Mouse (Mus musculus): ENCODE measurements around the gene Tmed11. TPM values are rescaled to one million over a fixed set of nuclear protein-coding genes. Genes with fewer than 3 reads are reported as not detected.

Gene Tmed11
- total and polyA plus RNA-seq, 2 experiments from 2014 or later: not detected

DNA sequence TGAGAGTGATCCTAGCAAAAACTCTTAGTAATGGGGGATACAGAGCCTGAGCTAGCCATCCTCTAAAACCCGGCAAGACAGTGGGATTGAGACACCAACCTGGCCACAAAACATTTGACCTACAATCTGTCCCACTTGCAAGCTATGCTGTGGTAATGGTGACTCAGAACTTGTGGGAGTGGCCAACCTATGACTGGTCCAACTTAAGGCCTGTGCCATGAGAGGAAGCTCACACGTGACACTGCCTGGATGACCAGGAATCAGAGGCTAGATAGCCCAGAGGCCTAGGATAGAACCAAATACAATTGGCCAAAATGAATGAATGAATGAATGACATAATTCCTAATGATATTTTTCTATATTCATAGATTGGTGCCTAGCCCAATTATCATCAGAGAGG lies 53.3 kb downstream of the Tmed11 start:
- ATAC-seq (no peak), DNase-seq (no peak)
- TF ChIP-seq CTCF (IDR thresholded peaks at IDR 0.05; ENCODE audit: low read depth): no peak
- WGBS: 80% methylated on average over 2 of the region's 2 CpGs
- Histone ChIP-seq H3K4me1 (ENCODE audit: insufficient read depth) (no peaks in the 10 kb centered on the region), H3K4me3 (ENCODE audit: low read depth, low read length) (no peak overlapping the region), H3K4me2 (ENCODE audit: low read depth) (no peak overlapping the region), H3K27me3 (ENCODE audit: insufficient read depth, low read length) (no peaks in the 10 kb centered on the region), H3K9me3 (ENCODE audit: low read length) (no peaks in the 10 kb centered on the region), H3K36me3 (ENCODE audit: insufficient read depth) (no peaks in the 10 kb centered on the region), H3K27ac (ENCODE audit: low read depth, low read length) (no peak overlapping the region), H3K9ac (no peak overlapping the region)

DNA sequence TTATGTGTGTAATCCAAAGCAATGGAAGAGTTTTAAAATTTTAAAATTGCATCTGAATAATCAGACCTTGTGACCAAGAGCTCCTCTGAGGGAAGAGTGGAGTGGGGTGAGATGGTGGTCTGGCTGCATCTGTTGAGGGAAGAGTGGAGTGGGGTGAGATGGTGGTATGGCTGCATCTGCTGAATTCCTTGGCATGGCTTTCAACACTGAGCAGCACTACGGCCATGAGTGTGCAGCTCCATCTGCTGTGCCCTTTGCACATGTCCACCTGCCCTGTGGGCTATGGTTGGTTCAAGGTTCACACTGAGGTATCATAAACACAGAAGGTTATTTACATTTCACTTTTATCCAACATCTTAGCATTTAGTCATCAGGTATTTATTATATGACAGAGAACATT lies 67.7 kb downstream of the Tmed11 start:
- 83% methylated on average over 1 of the region's 1 CpGs for WGBS
- Histone ChIP-seq H3K9me3 (ENCODE audit: low read length) (no peaks in the 10 kb centered on the region), H3K36me3 (ENCODE audit: insufficient read depth) (no peaks in the 10 kb centered on the region), H3K4me1 (ENCODE audit: insufficient read depth) (no peaks in the 10 kb centered on the region), H3K4me3 (ENCODE audit: low read depth, low read length) (no peak overlapping the region), H3K9ac (no peak overlapping the region), H3K27ac (ENCODE audit: low read depth, low read length) (no peak overlapping the region), H3K27me3 (ENCODE audit: insufficient read depth, low read length) (no peaks in the 10 kb centered on the region), H3K4me2 (ENCODE audit: low read depth) (no peak overlapping the region)
- ATAC-seq (no peak), DNase-seq (no peak)
- TF ChIP-seq CTCF (IDR thresholded peaks at IDR 0.05; ENCODE audit: low read depth): no peak

Other genes with a start within 250 kb of the Tmed11 start
- gene Cplx1, start 245.3 kb downstream of the Tmed11 start, total RNA-seq (2014; rRNA removed): 38.1 and 51.1 TPM in 2 replicates
- 146 and 168 TPM in 2 replicates for gene Cplx1, start 245.3 kb downstream of the Tmed11 start, polyA plus RNA-seq (2015; fragmentation: Nextera tagmentation; extraction: Ambion mirVana)
- 77.6 and 79.1 TPM in 2 replicates for gene Gak, start 165.6 kb downstream of the Tmed11 start, total RNA-seq (2014; rRNA removed)
- gene Gak, start 165.6 kb downstream of the Tmed11 start, polyA plus RNA-seq (2015; fragmentation: Nextera tagmentation; extraction: Ambion mirVana): 44.6 and 48.6 TPM in 2 replicates
- 17.5 and 27.2 TPM in 2 replicates for gene Tmem175, start 165.6 kb downstream of the Tmed11 start, total RNA-seq (2014; rRNA removed)
- gene Tmem175, start 165.6 kb downstream of the Tmed11 start, polyA plus RNA-seq (2015; fragmentation: Nextera tagmentation; extraction: Ambion mirVana): 32.2 and 34.8 TPM in 2 replicates
- 5.7 and 8.7 TPM in 2 replicates for gene Idua, start 135.0 kb downstream of the Tmed11 start, total RNA-seq (2014; rRNA removed)
- gene Idua, start 135.0 kb downstream of the Tmed11 start, polyA plus RNA-seq (2015; fragmentation: Nextera tagmentation; extraction: Ambion mirVana): 4.3 and 6.3 TPM in 2 replicates
- 54.5 and 59.5 TPM in 2 replicates for gene Dgkq, start 125.7 kb downstream of the Tmed11 start, total RNA-seq (2014; rRNA removed)
- gene Dgkq, start 125.7 kb downstream of the Tmed11 start, polyA plus RNA-seq (2015; fragmentation: Nextera tagmentation; extraction: Ambion mirVana): 8.6 and 11.6 TPM in 2 replicates
- 4.4 and 6.9 TPM in 2 replicates for gene Slc26a1, start 119.8 kb downstream of the Tmed11 start, total RNA-seq (2014; rRNA removed)
- gene Slc26a1, start 119.8 kb downstream of the Tmed11 start, polyA plus RNA-seq (2015; fragmentation: Nextera tagmentation; extraction: Ambion mirVana): 2.6 and 3.9 TPM in 2 replicates
- 13.8 and 17.1 TPM in 2 replicates for gene Fgfrl1, start 103.0 kb downstream of the Tmed11 start, total RNA-seq (2014; rRNA removed)
- gene Fgfrl1, start 103.0 kb downstream of the Tmed11 start, polyA plus RNA-seq (2015; fragmentation: Nextera tagmentation; extraction: Ambion mirVana): 5.5 and 7.1 TPM in 2 replicates
- gene Rnf212, start 20.4 kb downstream of the Tmed11 start, total RNA-seq (2014; rRNA removed): not detected in 2 replicates
- gene Rnf212, start 20.4 kb downstream of the Tmed11 start, polyA plus RNA-seq (2015; fragmentation: Nextera tagmentation; extraction: Ambion mirVana): not detected in 2 replicates
- not detected in 2 replicates for gene Vmn2r8, start 13.5 kb upstream of the Tmed11 start, total RNA-seq (2014; rRNA removed)
- gene Vmn2r8, start 13.5 kb upstream of the Tmed11 start, polyA plus RNA-seq (2015; fragmentation: Nextera tagmentation; extraction: Ambion mirVana): not detected in 2 replicates
- not detected in 2 replicates for gene Vmn2r9, start 57.2 kb upstream of the Tmed11 start, total RNA-seq (2014; rRNA removed)
- not detected in 2 replicates for gene Vmn2r9, start 57.2 kb upstream of the Tmed11 start, polyA plus RNA-seq (2015; fragmentation: Nextera tagmentation; extraction: Ambion mirVana)
- gene Vmn2r10, start 211.2 kb upstream of the Tmed11 start, total RNA-seq (2014; rRNA removed): not detected in 2 replicates
- not detected in 2 replicates for gene Vmn2r10, start 211.2 kb upstream of the Tmed11 start, polyA plus RNA-seq (2015; fragmentation: Nextera tagmentation; extraction: Ambion mirVana)